Mouse (Mus musculus): ENCODE data around the gene Laptm4a. TPM values are rescaled to one million over a fixed set of nuclear protein-coding genes. Genes with fewer than 3 reads are reported as not detected.
"Not testable (repeated sequence)": the region's sequence is repeated elsewhere in the genome, so short reads cannot be mapped to it uniquely, and the experiment has no call there.

Laptm4a gene
- polyA plus RNA-seq, 1 experiment from 2014 or later: 185 TPM

DNA sequence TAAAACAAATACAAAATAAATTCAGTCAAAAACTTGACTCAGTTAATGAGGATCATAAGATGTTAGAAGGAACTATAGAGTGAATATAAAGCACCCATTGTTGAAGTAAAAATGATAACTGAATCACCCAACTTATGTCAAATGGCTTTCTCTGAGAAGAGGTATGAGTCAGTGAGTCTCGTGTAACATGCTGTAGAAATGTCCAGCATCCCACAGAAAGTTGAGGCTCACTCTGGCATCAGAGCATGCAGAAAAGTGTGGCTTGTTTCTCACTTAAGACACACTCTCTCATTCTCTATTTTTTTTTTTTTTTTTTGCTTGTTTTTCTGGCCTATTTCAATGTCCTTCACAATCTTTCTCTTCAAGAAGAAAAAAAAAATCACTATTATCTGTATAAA, 469 bp upstream of the Laptm4a start:
- peaks cover 13% of the 10 kb centered on the region for H3K36me3 ChIP-seq (ENCODE audit: control insufficient read depth, insufficient read depth, low read length)
- H3K4me2 ChIP-seq (ENCODE audit: low read length): peak overlapping the region; percentile 46
- H3K4me1 ChIP-seq (replicated peaks; ENCODE audit: control insufficient read depth, insufficient read depth, low read length): peaks cover 36% of the 10 kb centered on the region
- no peaks in the 10 kb centered on the region for H3K27me3 ChIP-seq (replicated peaks; ENCODE audit: control insufficient read depth, insufficient read depth, low read length)
- no peaks in the 10 kb centered on the region for H3K9me3 ChIP-seq (ENCODE audit: control insufficient read depth, low read length)
- H3K27ac ChIP-seq (ENCODE audit: low read depth): peak overlapping the region; percentile 99
- peak overlapping the region; percentile 94 for H3K9ac ChIP-seq (ENCODE audit: low read length)
- ATAC-seq (replicated peaks; ENCODE audit: low FRiP score, low TSS enrichment, low read depth) (no peak), DNase-seq (ENCODE audit: low spot score) (no peak)
- WGBS: 15% methylated on average over 1 of the region's 1 CpGs
- H3K4me3 ChIP-seq (ENCODE audit: low read depth, low read length): peak overlapping the region; percentile 90

DNA sequence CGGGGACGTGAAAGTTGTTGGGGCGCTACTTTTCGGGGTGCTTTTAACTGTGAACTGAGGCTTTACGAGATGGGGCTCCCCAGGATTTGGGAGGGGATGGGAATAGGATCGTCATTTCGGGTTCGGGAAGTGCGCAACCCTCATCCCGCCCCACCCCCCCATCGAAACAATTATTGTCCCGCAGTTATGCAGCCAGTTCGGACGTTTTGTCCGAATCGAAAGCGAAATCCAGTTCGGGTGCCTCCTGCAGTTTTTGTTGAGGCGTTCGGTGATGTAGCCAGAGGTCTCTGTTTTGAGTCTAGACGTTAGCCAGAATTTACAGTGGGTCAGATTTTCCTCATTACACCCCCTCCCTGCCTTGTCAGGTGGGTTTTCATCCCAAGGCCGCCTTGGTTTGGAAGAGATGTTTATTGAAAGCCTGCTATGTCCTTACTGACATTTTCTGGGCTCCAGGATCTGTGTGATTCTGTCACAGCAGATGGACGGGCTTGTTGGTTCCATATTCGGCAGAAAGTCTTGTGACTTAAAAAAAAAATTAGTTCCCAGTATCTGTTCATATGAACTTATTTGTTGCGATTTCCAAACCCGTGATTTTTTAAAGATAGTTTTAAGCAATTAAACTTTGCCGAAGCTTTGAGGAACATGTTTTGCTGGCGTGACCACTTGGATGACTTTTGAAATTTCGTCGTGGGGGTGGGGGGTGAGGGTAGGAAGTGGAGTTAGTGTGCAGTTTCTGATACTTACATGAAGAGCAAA, 1.1 kb downstream of the Laptm4a start:
- peaks cover 19% of the 10 kb centered on the region for H3K36me3 ChIP-seq (ENCODE audit: control insufficient read depth, insufficient read depth, low read length)
- peaks cover 25% of the 10 kb centered on the region for H3K4me1 ChIP-seq (replicated peaks; ENCODE audit: control insufficient read depth, insufficient read depth, low read length)
- H3K4me2 ChIP-seq (ENCODE audit: low read length): peak overlapping the region; percentile 73
- DNase-seq (ENCODE audit: low spot score) (no peak), ATAC-seq (replicated peaks; ENCODE audit: low FRiP score, low TSS enrichment, low read depth) (no peak)
- H3K9ac ChIP-seq (ENCODE audit: low read length): peak overlapping the region; percentile 94
- H3K9me3 ChIP-seq (ENCODE audit: control insufficient read depth, low read length): no peaks in the 10 kb centered on the region
- no peaks in the 10 kb centered on the region for H3K27me3 ChIP-seq (replicated peaks; ENCODE audit: control insufficient read depth, insufficient read depth, low read length)
- peak overlapping the region; percentile 99 for H3K27ac ChIP-seq (ENCODE audit: low read depth)
- WGBS: 2% methylated on average over 30 of the region's 30 CpGs
- H3K4me3 ChIP-seq (ENCODE audit: low read depth, low read length): peak overlapping the region; percentile 90

DNA sequence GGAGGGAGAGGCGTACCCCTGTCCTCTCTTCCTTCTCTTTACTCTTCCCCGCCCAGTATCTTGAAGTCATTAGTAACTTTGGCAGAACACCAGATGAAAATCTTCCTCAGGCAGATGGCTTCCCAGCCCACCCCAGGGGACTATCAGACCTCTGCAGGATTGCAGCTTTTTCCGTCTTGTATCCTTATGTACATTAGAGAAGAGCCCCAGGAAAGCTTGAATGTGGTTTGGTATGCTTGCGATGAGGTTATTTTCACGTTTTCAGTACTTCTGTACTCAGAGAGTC, 1.6 kb downstream of the Laptm4a start:
- peaks cover 21% of the 10 kb centered on the region for H3K36me3 ChIP-seq (ENCODE audit: control insufficient read depth, insufficient read depth, low read length)
- WGBS: 19% methylated on average over 5 of the region's 5 CpGs
- no peaks in the 10 kb centered on the region for H3K9me3 ChIP-seq (ENCODE audit: control insufficient read depth, low read length)
- peaks cover 25% of the 10 kb centered on the region for H3K4me1 ChIP-seq (replicated peaks; ENCODE audit: control insufficient read depth, insufficient read depth, low read length)
- peak overlapping the region; percentile 73 for H3K4me2 ChIP-seq (ENCODE audit: low read length)
- H3K27ac ChIP-seq (ENCODE audit: low read depth): 0 out of 2 replicates have a peak overlapping the region, but pooled peaks have one; percentile 99
- peak overlapping the region; percentile 94 for H3K9ac ChIP-seq (ENCODE audit: low read length)
- no peaks in the 10 kb centered on the region for H3K27me3 ChIP-seq (replicated peaks; ENCODE audit: control insufficient read depth, insufficient read depth, low read length)
- ATAC-seq (replicated peaks; ENCODE audit: low FRiP score, low TSS enrichment, low read depth) (no peak), DNase-seq (ENCODE audit: low spot score) (no peak)
- H3K4me3 ChIP-seq (ENCODE audit: low read depth, low read length): peak overlapping the region; percentile 90

GRCm38 (mm10) chr12:8923603-8924002, 2.1 kb downstream of the Laptm4a start:
- H3K9ac ChIP-seq (ENCODE audit: low read length): peak overlapping the region; percentile 94
- WGBS: 42% methylated on average over 2 of the region's 2 CpGs
- peak overlapping the region; percentile 73 for H3K4me2 ChIP-seq (ENCODE audit: low read length)
- no peaks in the 10 kb centered on the region for H3K9me3 ChIP-seq (ENCODE audit: control insufficient read depth, low read length)
- H3K4me3 ChIP-seq (ENCODE audit: low read depth, low read length): peak overlapping the region; percentile 90
- no peak for ATAC-seq (replicated peaks; ENCODE audit: low FRiP score, low TSS enrichment, low read depth)
- DNase-seq (ENCODE audit: low spot score): no peak
- peaks cover 21% of the 10 kb centered on the region for H3K36me3 ChIP-seq (ENCODE audit: control insufficient read depth, insufficient read depth, low read length)
- H3K27me3 ChIP-seq (replicated peaks; ENCODE audit: control insufficient read depth, insufficient read depth, low read length): no peaks in the 10 kb centered on the region
- peaks cover 25% of the 10 kb centered on the region for H3K4me1 ChIP-seq (replicated peaks; ENCODE audit: control insufficient read depth, insufficient read depth, low read length)
- H3K27ac ChIP-seq (ENCODE audit: low read depth): no peak overlapping the region

- Histone ChIP-seq H3K4me2 (ENCODE audit: low read length) (no peak overlapping the region), H3K4me1 (replicated peaks; ENCODE audit: control insufficient read depth, insufficient read depth, low read length) (peaks cover 18% of the 10 kb centered on the region), H3K9ac (ENCODE audit: low read length) (no peak overlapping the region), H3K4me3 (ENCODE audit: low read depth, low read length) (no peak overlapping the region), H3K36me3 (ENCODE audit: control insufficient read depth, insufficient read depth, low read length) (peaks cover 35% of the 10 kb centered on the region), H3K27ac (ENCODE audit: low read depth) (no peak overlapping the region), H3K9me3 (ENCODE audit: control insufficient read depth, low read length) (no peaks in the 10 kb centered on the region), H3K27me3 (replicated peaks; ENCODE audit: control insufficient read depth, insufficient read depth, low read length) (no peaks in the 10 kb centered on the region)
- no peak for ATAC-seq (replicated peaks; ENCODE audit: low FRiP score, low TSS enrichment, low read depth)
- DNase-seq (ENCODE audit: low spot score): no peak
- WGBS: 93% methylated on average over 3 of the region's 3 CpGs
These were observed 6.2 kb downstream of the Laptm4a start for GRCm38 (mm10) chr12:8927652-8928051.

DNA sequence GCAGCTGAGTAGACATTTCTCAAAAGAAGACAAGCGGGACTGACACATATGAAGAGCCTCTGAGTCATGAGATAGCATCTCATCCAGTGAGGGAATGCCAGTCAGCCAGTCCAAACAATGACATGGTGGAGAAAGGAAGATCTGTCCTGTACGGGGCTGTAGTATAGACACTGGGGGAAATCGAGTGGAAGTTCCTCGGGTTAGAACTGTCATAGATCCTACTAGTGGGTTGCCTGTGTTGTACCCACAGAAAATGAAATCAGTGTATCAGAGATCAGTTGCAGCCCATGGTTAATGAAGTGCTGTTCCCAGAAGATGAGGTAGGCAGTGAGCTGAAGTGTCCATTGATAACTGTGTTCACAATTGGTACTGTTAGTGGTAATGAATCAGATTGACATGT, 7.3 kb downstream of the Laptm4a start:
- Histone ChIP-seq H3K4me3 (ENCODE audit: low read depth, low read length) (no peak overlapping the region), H3K36me3 (ENCODE audit: control insufficient read depth, insufficient read depth, low read length) (peaks cover 46% of the 10 kb centered on the region), H3K9me3 (ENCODE audit: control insufficient read depth, low read length) (no peaks in the 10 kb centered on the region), H3K4me2 (ENCODE audit: low read length) (no peak overlapping the region), H3K4me1 (replicated peaks; ENCODE audit: control insufficient read depth, insufficient read depth, low read length) (peaks cover 11% of the 10 kb centered on the region), H3K27ac (ENCODE audit: low read depth) (no peak overlapping the region), H3K9ac (ENCODE audit: low read length) (no peak overlapping the region), H3K27me3 (replicated peaks; ENCODE audit: control insufficient read depth, insufficient read depth, low read length) (no peaks in the 10 kb centered on the region)
- 83% methylated on average over 4 of the region's 4 CpGs for WGBS
- ATAC-seq (replicated peaks; ENCODE audit: low FRiP score, low TSS enrichment, low read depth): no peak
- DNase-seq (ENCODE audit: low spot score): no peak

DNA sequence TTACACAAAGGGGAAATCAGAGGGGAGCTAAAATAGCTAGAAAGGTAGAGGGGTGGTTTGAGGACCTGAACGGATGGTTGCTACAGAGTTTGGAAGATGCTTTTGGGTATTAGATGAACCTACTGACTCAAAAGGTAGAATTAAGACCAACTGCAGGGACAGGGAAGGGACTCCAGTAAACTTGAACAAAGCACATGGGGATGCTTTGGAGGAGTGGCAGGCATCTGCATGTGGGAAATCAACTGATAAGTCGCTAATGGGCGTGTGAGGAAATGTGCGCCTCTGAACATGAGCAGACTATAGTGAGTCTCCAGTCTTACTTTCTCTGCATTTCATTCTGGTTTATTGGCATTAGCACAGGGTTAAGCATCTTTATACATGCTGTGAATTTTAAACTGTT, 9.6 kb downstream of the Laptm4a start:
- no peak for ATAC-seq (replicated peaks; ENCODE audit: low FRiP score, low TSS enrichment, low read depth)
- WGBS: 87% methylated on average over 4 of the region's 4 CpGs
- no peak overlapping the region for H3K4me3 ChIP-seq (ENCODE audit: low read depth, low read length)
- H3K36me3 ChIP-seq (ENCODE audit: control insufficient read depth, insufficient read depth, low read length): peaks cover 53% of the 10 kb centered on the region
- H3K9ac ChIP-seq (ENCODE audit: low read length): no peak overlapping the region
- no peaks in the 10 kb centered on the region for H3K9me3 ChIP-seq (ENCODE audit: control insufficient read depth, low read length)
- no peak overlapping the region for H3K4me2 ChIP-seq (ENCODE audit: low read length)
- no peak overlapping the region for H3K27ac ChIP-seq (ENCODE audit: low read depth)
- no peak for DNase-seq (ENCODE audit: low spot score)
- no peaks in the 10 kb centered on the region for H3K27me3 ChIP-seq (replicated peaks; ENCODE audit: control insufficient read depth, insufficient read depth, low read length)
- peaks cover 4% of the 10 kb centered on the region; the same call in 1 of the 2 replicates for H3K4me1 ChIP-seq (replicated peaks; ENCODE audit: control insufficient read depth, insufficient read depth, low read length)

GRCm38 (mm10) chr12:8935349-8935748, 13.9 kb downstream of the Laptm4a start:
- H3K27ac ChIP-seq (ENCODE audit: low read depth): no peak overlapping the region; the same call in 1 of the 2 replicates
- no peaks in the 10 kb centered on the region for H3K27me3 ChIP-seq (replicated peaks; ENCODE audit: control insufficient read depth, insufficient read depth, low read length)
- H3K36me3 ChIP-seq (ENCODE audit: control insufficient read depth, insufficient read depth, low read length): peaks cover 77% of the 10 kb centered on the region
- ATAC-seq (replicated peaks; ENCODE audit: low FRiP score, low TSS enrichment, low read depth): 0 out of 2 replicates have a peak, but pooled peaks have one; percentile 38
- H3K9ac ChIP-seq (ENCODE audit: low read length): no peak overlapping the region
- 56% methylated on average over 5 of the region's 5 CpGs for WGBS
- DNase-seq (ENCODE audit: low spot score): no peak
- H3K9me3 ChIP-seq (ENCODE audit: control insufficient read depth, low read length): no peaks in the 10 kb centered on the region
- no peak overlapping the region for H3K4me3 ChIP-seq (ENCODE audit: low read depth, low read length)
- H3K4me1 ChIP-seq (replicated peaks; ENCODE audit: control insufficient read depth, insufficient read depth, low read length): peaks cover 4% of the 10 kb centered on the region; the same call in 1 of the 2 replicates
- no peak overlapping the region for H3K4me2 ChIP-seq (ENCODE audit: low read length)

- H3K27me3 ChIP-seq (replicated peaks; ENCODE audit: control insufficient read depth, insufficient read depth, low read length); H3K27ac ChIP-seq (ENCODE audit: low read depth); H3K9ac ChIP-seq (ENCODE audit: low read length); H3K9me3 ChIP-seq (ENCODE audit: control insufficient read depth, low read length); DNase-seq (ENCODE audit: low spot score); ATAC-seq (replicated peaks; ENCODE audit: low FRiP score, low TSS enrichment, low read depth); H3K4me1 ChIP-seq (replicated peaks; ENCODE audit: control insufficient read depth, insufficient read depth, low read length); H3K4me2 ChIP-seq (ENCODE audit: low read length); H3K4me3 ChIP-seq (ENCODE audit: low read depth, low read length): not testable (repeated sequence)
- peaks cover 77% of the 10 kb centered on the region for H3K36me3 ChIP-seq (ENCODE audit: control insufficient read depth, insufficient read depth, low read length)
- WGBS: 57% methylated on average over 4 of the region's 4 CpGs
These were observed 14.7 kb downstream of the Laptm4a start for GRCm38 (mm10) chr12:8936210-8936609.

All from intestine, embryonic 14.5 days (tissue).